Mouse (Mus musculus): ENCODE measurements around the gene H2-M10.5. TPM values are rescaled to one million over a fixed set of nuclear protein-coding genes. Genes with fewer than 3 reads are reported as not detected.

Gene H2-M10.5
- polyA plus RNA-seq, 2 experiments, result not detected

GRCm38 (mm10) chr17:36811871-36812270 is 39.2 kb downstream of the H2-M10.5 start, which contains the start of gene H2-M10.6:
Gene H2-M10.6, plus strand, starts transcription at chr17:36812171.
- no peak within 1 kb of the TSS for H3K4me2 ChIP-seq (ENCODE audit: low read depth)
- H3K4me3 ChIP-seq (ENCODE audit: insufficient read depth in 1 of 2, low read depth in 2 of 2, low read length in 2 of 2), result no peak within 1 kb of the TSS
- H3K9me3 ChIP-seq (ENCODE audit: control insufficient read depth, low read length), result no peaks in the 10 kb centered on the region
- no peak within 1 kb of the TSS for H3K9ac ChIP-seq (replicated peaks)
- DNase-seq (ENCODE audit: low read depth in 3 of 3, low spot score in 3 of 3) (no peak), ATAC-seq (ENCODE audit: insufficient read depth) (no peak)
- H3K4me1 ChIP-seq (replicated peaks; ENCODE audit: control insufficient read depth in 2 of 2, insufficient read depth in 2 of 2, low read length in 1 of 2), result no peaks in the 10 kb centered on the region
- H3K27me3 ChIP-seq (ENCODE audit: control insufficient read depth, insufficient read depth, low read length), result no peaks in the 10 kb centered on the region
- H3K36me3 ChIP-seq (replicated peaks; ENCODE audit: control insufficient read depth, insufficient read depth, low read depth), result no peaks in the 10 kb centered on the region
- no peak for TF ChIP-seq EP300 (IDR thresholded peaks at IDR 0.05; ENCODE audit: low read depth)
- TF ChIP-seq CTCF (IDR thresholded peaks at IDR 0.05; ENCODE audit: low read depth), result no peak
- no peak within 1 kb of the TSS for H3K27ac ChIP-seq

GRCm38 (mm10) chr17:36824005-36824404 is 51.3 kb downstream of the H2-M10.5 start:
- TF ChIP-seq EP300 (IDR thresholded peaks at IDR 0.05; ENCODE audit: low read depth) (no peak), CTCF (IDR thresholded peaks at IDR 0.05; ENCODE audit: low read depth) (peak; percentile 89)
- H3K27me3 ChIP-seq (ENCODE audit: control insufficient read depth, insufficient read depth, low read length), result no peaks in the 10 kb centered on the region
- H3K4me1 ChIP-seq (replicated peaks; ENCODE audit: control insufficient read depth in 2 of 2, insufficient read depth in 2 of 2, low read length in 1 of 2), result peaks cover 0 to 5% of the 10 kb centered on the region in 2 experiments; a peak in 2 of 4 replicates
- H3K36me3 ChIP-seq (replicated peaks; ENCODE audit: control insufficient read depth, insufficient read depth, low read depth), result no peaks in the 10 kb centered on the region
- no peak overlapping the region for H3K9ac ChIP-seq (replicated peaks)
- DNase-seq (ENCODE audit: low read depth in 3 of 3, low spot score in 3 of 3), result peak in 1 of 3 experiments; percentile 47
- H3K9me3 ChIP-seq (ENCODE audit: control insufficient read depth, low read length), result no peaks in the 10 kb centered on the region
- no peak overlapping the region for H3K27ac ChIP-seq
- H3K4me3 ChIP-seq (ENCODE audit: insufficient read depth in 1 of 2, low read depth in 2 of 2, low read length in 2 of 2), result no peak overlapping the region
- ATAC-seq (ENCODE audit: insufficient read depth), result peak; percentile 48; the same call in 1 of the 2 replicates
- no peak overlapping the region for H3K4me2 ChIP-seq (ENCODE audit: low read depth)

GRCm38 (mm10) chr17:36825525-36825924 is 52.8 kb downstream of the H2-M10.5 start:
- peak; percentile 47; the same call in 1 of the 2 replicates for ATAC-seq (ENCODE audit: insufficient read depth)
- DNase-seq (ENCODE audit: low read depth in 3 of 3, low spot score in 3 of 3), result no peak
- TF ChIP-seq EP300 (IDR thresholded peaks at IDR 0.05; ENCODE audit: low read depth) (no peak), CTCF (IDR thresholded peaks at IDR 0.05; ENCODE audit: low read depth) (peak; percentile 26; the same call in 1 of the 2 replicates)

More at GRCm38 (mm10) chr17:36825525-36825924, 52.8 kb downstream of the H2-M10.5 start:
- H3K27me3 ChIP-seq (ENCODE audit: control insufficient read depth, insufficient read depth, low read length), result peaks cover 3% of the 10 kb centered on the region; the same call in 1 of the 2 replicates
- no peak overlapping the region for H3K4me2 ChIP-seq (ENCODE audit: low read depth)
- peaks cover 0 to 5% of the 10 kb centered on the region in 2 experiments; a peak in 2 of 4 replicates for H3K4me1 ChIP-seq (replicated peaks; ENCODE audit: control insufficient read depth in 2 of 2, insufficient read depth in 2 of 2, low read length in 1 of 2)
- WGBS (ENCODE audit: insufficient replicate concordance), result 16% methylated on average over 4 of the region's 4 CpGs
- H3K36me3 ChIP-seq (replicated peaks; ENCODE audit: control insufficient read depth, insufficient read depth, low read depth), result no peaks in the 10 kb centered on the region
- H3K4me3 ChIP-seq (ENCODE audit: insufficient read depth in 1 of 2, low read depth in 2 of 2, low read length in 2 of 2), result no peak overlapping the region
- H3K9ac ChIP-seq (replicated peaks), result no peak overlapping the region
- H3K9me3 ChIP-seq (ENCODE audit: control insufficient read depth, low read length), result no peaks in the 10 kb centered on the region
- H3K27ac ChIP-seq, result no peak overlapping the region

Other genes with a start within 250 kb of the H2-M10.5 start
- gene H2-M11, start 225.8 kb upstream of the H2-M10.5 start, polyA plus RNA-seq (2012; rRNA removed), result not detected in 2 replicates
- not detected in 2 replicates for gene H2-M11, start 225.8 kb upstream of the H2-M10.5 start, polyA plus RNA-seq (2014; fragmentation: Nextera tagmentation; extraction: Ambion mirVana)
- gene H2-M9, start 130.2 kb upstream of the H2-M10.5 start, polyA plus RNA-seq (2012; rRNA removed), result not detected in 2 replicates
- gene H2-M9, start 130.2 kb upstream of the H2-M10.5 start, polyA plus RNA-seq (2014; fragmentation: Nextera tagmentation; extraction: Ambion mirVana), result not detected in 2 replicates
- gene H2-M1, start 100.7 kb upstream of the H2-M10.5 start, polyA plus RNA-seq (2012; rRNA removed), result not detected in 2 replicates
- not detected in 2 replicates for gene H2-M1, start 100.7 kb upstream of the H2-M10.5 start, polyA plus RNA-seq (2014; fragmentation: Nextera tagmentation; extraction: Ambion mirVana)
- gene H2-M10.6, start 39.3 kb downstream of the H2-M10.5 start, polyA plus RNA-seq (2012; rRNA removed), result not detected in 2 replicates
- not detected in 2 replicates for gene H2-M10.6, start 39.3 kb downstream of the H2-M10.5 start, polyA plus RNA-seq (2014; fragmentation: Nextera tagmentation; extraction: Ambion mirVana)
- 6.6 and 8.6 TPM in 2 replicates for gene Trim26, start 64.2 kb downstream of the H2-M10.5 start, polyA plus RNA-seq (2012; rRNA removed)
- 6.7 and 7.9 TPM in 2 replicates for gene Trim26, start 64.2 kb downstream of the H2-M10.5 start, polyA plus RNA-seq (2014; fragmentation: Nextera tagmentation; extraction: Ambion mirVana)
- 0.15 and 0.26 TPM in 2 replicates for gene Trim15, start 94.3 kb downstream of the H2-M10.5 start, polyA plus RNA-seq (2012; rRNA removed)
- gene Trim15, start 94.3 kb downstream of the H2-M10.5 start, polyA plus RNA-seq (2014; fragmentation: Nextera tagmentation; extraction: Ambion mirVana), result 0.20 and 0.32 TPM in 2 replicates
- gene Trim10, start 96.7 kb downstream of the H2-M10.5 start, polyA plus RNA-seq (2012; rRNA removed), result 82.4 and 114 TPM in 2 replicates
- gene Trim10, start 96.7 kb downstream of the H2-M10.5 start, polyA plus RNA-seq (2014; fragmentation: Nextera tagmentation; extraction: Ambion mirVana), result 251 and 278 TPM in 2 replicates
- not detected in 2 replicates for gene Trim40, start 117.2 kb downstream of the H2-M10.5 start, polyA plus RNA-seq (2012; rRNA removed)
- gene Trim40, start 117.2 kb downstream of the H2-M10.5 start, polyA plus RNA-seq (2014; fragmentation: Nextera tagmentation; extraction: Ambion mirVana), result not detected in 2 replicates
- 0.03 TPM in 1 of 2 replicates, not detected in the other for gene Trim31, start 125.2 kb downstream of the H2-M10.5 start, polyA plus RNA-seq (2012; rRNA removed)
- not detected in 2 replicates for gene Trim31, start 125.2 kb downstream of the H2-M10.5 start, polyA plus RNA-seq (2014; fragmentation: Nextera tagmentation; extraction: Ambion mirVana)
- 0.02 TPM in 2 replicates for gene Rnf39, start 170.0 kb downstream of the H2-M10.5 start, polyA plus RNA-seq (2012; rRNA removed)
- not detected in 2 replicates for gene Rnf39, start 170.0 kb downstream of the H2-M10.5 start, polyA plus RNA-seq (2014; fragmentation: Nextera tagmentation; extraction: Ambion mirVana)
- 15.6 and 30.4 TPM in 2 replicates for gene Ppp1r11, start 178.8 kb downstream of the H2-M10.5 start, polyA plus RNA-seq (2012; rRNA removed)
- gene Ppp1r11, start 178.8 kb downstream of the H2-M10.5 start, polyA plus RNA-seq (2014; fragmentation: Nextera tagmentation; extraction: Ambion mirVana), result 35.6 and 43.0 TPM in 2 replicates
- gene Znrd1, start 185.6 kb downstream of the H2-M10.5 start, polyA plus RNA-seq (2012; rRNA removed), result 17.5 and 19.0 TPM in 2 replicates
- gene Znrd1, start 185.6 kb downstream of the H2-M10.5 start, polyA plus RNA-seq (2014; fragmentation: Nextera tagmentation; extraction: Ambion mirVana), result 25.3 and 28.2 TPM in 2 replicates
- gene Znrd1as, start 185.7 kb downstream of the H2-M10.5 start, polyA plus RNA-seq (2012; rRNA removed), result 1.6 and 3.3 TPM in 2 replicates
- gene Znrd1as, start 185.7 kb downstream of the H2-M10.5 start, polyA plus RNA-seq (2014; fragmentation: Nextera tagmentation; extraction: Ambion mirVana), result 2.9 and 3.3 TPM in 2 replicates
- gene 2410137M14Rik, start 208.3 kb downstream of the H2-M10.5 start, polyA plus RNA-seq (2012; rRNA removed), result not detected in 2 replicates
- not detected in 2 replicates for gene 2410137M14Rik, start 208.3 kb downstream of the H2-M10.5 start, polyA plus RNA-seq (2014; fragmentation: Nextera tagmentation; extraction: Ambion mirVana)
- gene H2-M5, start 216.6 kb downstream of the H2-M10.5 start, polyA plus RNA-seq (2012; rRNA removed), result 0.03 and 0.23 TPM in 2 replicates
- gene H2-M5, start 216.6 kb downstream of the H2-M10.5 start, polyA plus RNA-seq (2014; fragmentation: Nextera tagmentation; extraction: Ambion mirVana), result not detected in 2 replicates
- gene Zfp57, start 228.3 kb downstream of the H2-M10.5 start, polyA plus RNA-seq (2012; rRNA removed), result 3.3 and 3.5 TPM in 2 replicates
- gene Zfp57, start 228.3 kb downstream of the H2-M10.5 start, polyA plus RNA-seq (2014; fragmentation: Nextera tagmentation; extraction: Ambion mirVana), result 2.2 and 2.5 TPM in 2 replicates

All from liver, embryonic 14.5 days (tissue).